Mouse (Mus musculus): ENCODE results near the gene Vamp8. TPM values are rescaled to one million over a fixed set of nuclear protein-coding genes. Genes with fewer than 3 reads are reported as not detected.

Gene Vamp8
- total RNA-seq, 2 experiments from 2014 or later: 14.7 to 17.3 TPM

GRCm38 (mm10) chr6:72371571-72371970 lies 18.9 kb downstream of the Vamp8 start:
- DNase-seq: no peak

- peak in 1 of 2 experiments; percentile 38 for DNase-seq
These were observed 19.4 kb downstream of the Vamp8 start for GRCm38 (mm10) chr6:72371147-72371546.

GRCm38 (mm10) chr6:72370091-72370490 lies 20.4 kb downstream of the Vamp8 start:
- DNase-seq: no peak

GRCm38 (mm10) chr6:72369557-72369956 lies 20.9 kb downstream of the Vamp8 start:
- DNase-seq: no peak

GRCm38 (mm10) chr6:72367460-72367974 lies 23.0 kb downstream of the Vamp8 start:
- no peak for DNase-seq

- DNase-seq: no peak
These were observed 23.6 kb downstream of the Vamp8 start, which contains the start of gene Rnf181 for GRCm38 (mm10) chr6:72366844-72367443. Gene Rnf181 (minus strand): TSS chr6:72366956.

GRCm38 (mm10) chr6:72366304-72366703 lies 24.2 kb downstream of the Vamp8 start:
- DNase-seq: no peak

GRCm38 (mm10) chr6:72364985-72365384 lies 25.5 kb downstream of the Vamp8 start:
- no peak for DNase-seq

- no peak for DNase-seq
These were observed 26.5 kb downstream of the Vamp8 start for GRCm38 (mm10) chr6:72364009-72364408.

- peak; percentile 95 to 96 for DNase-seq
These were observed 28.1 kb downstream of the Vamp8 start for GRCm38 (mm10) chr6:72362132-72363028.

GRCm38 (mm10) chr6:72361121-72361551 lies 29.4 kb downstream of the Vamp8 start:
- DNase-seq: no peak

GRCm38 (mm10) chr6:72360599-72360935 lies 29.9 kb downstream of the Vamp8 start:
- DNase-seq: no peak

- no peak for DNase-seq
These were observed 30.5 kb downstream of the Vamp8 start for GRCm38 (mm10) chr6:72359891-72360598.

GRCm38 (mm10) chr6:72359343-72359742 lies 31.2 kb downstream of the Vamp8 start:
- DNase-seq: no peak

GRCm38 (mm10) chr6:72358086-72358764 lies 32.3 kb downstream of the Vamp8 start:
- DNase-seq: no peak

- no peak for DNase-seq
These were observed 33.1 kb downstream of the Vamp8 start for GRCm38 (mm10) chr6:72357164-72358079.

GRCm38 (mm10) chr6:72356001-72356532 lies 34.4 kb downstream of the Vamp8 start:
- DNase-seq: no peak

- DNase-seq: peak; percentile 73 to 75
These were observed 35.2 kb downstream of the Vamp8 start, which contains the start of gene Tmem150a for GRCm38 (mm10) chr6:72355066-72355911. Gene Tmem150a (plus strand): TSS chr6:72355447.

- no peak for DNase-seq
These were observed 36.5 kb downstream of the Vamp8 start for GRCm38 (mm10) chr6:72354025-72354424.

All from layer of hippocampus, postnatal 36 days (tissue).